Mouse (Mus musculus): Measurements from ENCODE around the gene Sqstm1.

GRCm38 (mm10) chr11:50158346-50158745, 52.3 kb downstream of the Sqstm1 start:
- TF ChIP-seq CTCF (IDR thresholded peaks at IDR 0.05) (no peak), POLR2A (IDR thresholded peaks at IDR 0.05; ENCODE audit: insufficient read depth, low read depth, low read length) (no peak)
